Mouse (Mus musculus) G1E-ER4 (cell line): Measurements from ENCODE around the gene Efnb2. TPM values are rescaled to one million over a fixed set of nuclear protein-coding genes. Genes with fewer than 3 reads are reported as not detected.

ENCODE experiments used
- GATA1 ChIP-seq: IDR thresholded peaks from one replicate; pipeline ENCODE4 v1.8.0; 2012; ENCODE audit warnings: low read length, inconsistent platforms
- polyA plus RNA-seq: library from polyadenylated mRNA; stranded (reverse); fragments of >175 nt; gene quantifications from 2 replicates; pipeline ENCODE4 v1.2.3, GENCODE M21; 2012

Efnb2 gene
- polyA plus RNA-seq, 1 experiment = 0.37 TPM

- TF ChIP-seq GATA1 = no peak
Measured at GRCm38 (mm10) chr8:8568215-8568773, 92.7 kb downstream of the Efnb2 start.

Other genes with a start within 250 kb of the Efnb2 start
- 92.6 and 109 TPM in 2 replicates for gene Arglu1, start 29.3 kb upstream of the Efnb2 start, polyA plus RNA-seq